Mouse (Mus musculus): ENCODE measurements around the gene Uba1y. TPM values are rescaled to one million over a fixed set of nuclear protein-coding genes. Genes with fewer than 3 reads are reported as not detected.
"Not testable (repeated sequence)": the region's sequence is repeated elsewhere in the genome, so short reads cannot be mapped to it uniquely, and the experiment has no call there.

Gene Uba1y
- not detected for polyA plus RNA-seq (2021)

DNA sequence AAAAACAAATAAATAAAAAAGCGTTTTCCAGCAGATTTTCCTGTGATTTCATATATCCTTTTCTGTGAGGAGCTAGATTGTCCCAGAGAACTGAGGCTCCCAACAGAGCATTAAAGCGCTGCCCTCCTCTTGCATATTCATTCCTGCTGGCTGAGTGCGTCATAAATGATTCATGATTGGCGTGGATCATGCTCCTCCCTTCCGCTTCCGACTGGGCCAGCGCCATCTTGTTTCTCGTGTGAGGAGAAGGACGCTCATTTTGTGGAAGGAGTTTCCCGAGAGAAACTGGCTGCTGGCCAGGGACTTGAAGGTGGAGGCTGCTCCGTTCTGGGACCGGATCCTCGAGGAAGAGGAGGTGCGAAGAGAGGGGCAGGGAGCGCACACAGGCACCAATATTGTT, at the start of gene Uba1y:
Uba1y (plus strand) TSS at position 254 of the 400 bp plus-strand sequence.
- H3K27me3 ChIP-seq = no peaks in the 10 kb centered on the region
- CTCF ChIA-PET = no interaction called here
- ATAC-seq = no peak
- POLR2A ChIA-PET = no interaction called here
- DNase-seq (ENCODE audit: low read depth, low spot score) = no peak
- in situ Hi-C loops (cut with MboI; ENCODE audit: low pct_unique_long_range_greater_than_20kb) = no loop called here
- TF ChIP-seq CTCF (IDR thresholded peaks at IDR 0.05) = no peak

DNA sequence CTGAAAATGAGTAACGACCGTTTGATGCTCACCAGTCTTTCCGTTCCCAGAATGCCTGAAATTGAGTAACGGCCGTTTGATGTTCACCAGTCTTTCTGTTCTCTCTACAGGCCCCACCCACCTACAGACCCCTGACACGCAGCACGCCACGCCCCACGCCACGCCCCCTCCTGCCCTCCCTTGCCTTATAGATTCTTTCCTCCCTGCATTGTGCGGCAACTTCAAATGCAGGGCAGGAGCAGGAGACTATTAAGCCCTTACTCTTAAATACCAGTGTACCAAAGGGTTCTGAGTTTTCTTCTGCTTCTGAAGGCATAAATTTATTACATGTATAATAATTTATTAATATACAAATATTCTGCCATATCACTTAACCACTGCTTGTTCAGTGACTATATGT, 21.1 kb upstream of the Uba1y start, which contains the start of gene Zfy1:
Zfy1 (minus strand) TSS at position 101 of the 400 bp plus-strand sequence.
- in situ Hi-C loops (cut with MboI; ENCODE audit: low pct_unique_long_range_greater_than_20kb); POLR2A ChIA-PET; CTCF ChIA-PET; DNase-seq (ENCODE audit: low read depth, low spot score); ATAC-seq; H3K27me3 ChIP-seq: not testable (repeated sequence)

DNA sequence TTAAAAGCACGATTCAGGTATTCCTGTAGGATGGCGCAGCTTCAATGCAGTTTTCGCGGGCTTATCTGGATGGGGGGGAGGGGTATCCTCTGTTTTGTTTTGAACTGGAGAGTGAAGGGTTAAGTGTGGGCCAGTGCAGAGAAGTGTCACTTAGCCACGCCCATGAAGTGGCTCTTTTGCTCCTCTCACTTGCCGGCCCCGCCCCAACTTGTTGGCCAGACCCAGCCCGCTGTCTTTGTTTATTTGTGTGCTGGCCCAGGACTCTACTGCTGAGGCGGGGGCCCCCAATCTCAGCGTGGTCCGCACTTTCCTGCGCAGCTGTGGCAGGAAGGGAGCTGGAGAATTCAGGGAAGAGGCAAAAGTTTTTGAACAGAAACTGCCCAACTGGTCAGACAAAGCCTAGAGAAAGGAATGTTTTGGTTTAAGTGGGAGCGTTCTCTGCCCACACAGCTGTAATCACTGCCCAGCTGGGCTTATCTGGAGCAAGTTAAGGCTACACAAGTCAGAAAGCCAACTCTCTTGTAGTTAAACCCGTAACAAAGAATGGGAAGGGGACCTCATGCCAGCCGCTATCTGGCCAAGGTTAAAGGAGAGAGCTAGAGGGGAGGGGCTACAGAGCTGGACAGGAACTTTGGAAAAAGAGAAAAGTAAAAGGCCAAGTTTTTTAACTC, 9.3 kb upstream of the Uba1y start:
- no peak for DNase-seq (ENCODE audit: low read depth, low spot score)
- in situ Hi-C loops (cut with MboI; ENCODE audit: low pct_unique_long_range_greater_than_20kb) = no loop called here
- TF ChIP-seq CTCF (IDR thresholded peaks at IDR 0.05) = no peak
- H3K27me3 ChIP-seq = no peaks in the 10 kb centered on the region
- no peak for ATAC-seq
- ChIA-PET POLR2A (no interaction called here), CTCF (no interaction called here)

DNA sequence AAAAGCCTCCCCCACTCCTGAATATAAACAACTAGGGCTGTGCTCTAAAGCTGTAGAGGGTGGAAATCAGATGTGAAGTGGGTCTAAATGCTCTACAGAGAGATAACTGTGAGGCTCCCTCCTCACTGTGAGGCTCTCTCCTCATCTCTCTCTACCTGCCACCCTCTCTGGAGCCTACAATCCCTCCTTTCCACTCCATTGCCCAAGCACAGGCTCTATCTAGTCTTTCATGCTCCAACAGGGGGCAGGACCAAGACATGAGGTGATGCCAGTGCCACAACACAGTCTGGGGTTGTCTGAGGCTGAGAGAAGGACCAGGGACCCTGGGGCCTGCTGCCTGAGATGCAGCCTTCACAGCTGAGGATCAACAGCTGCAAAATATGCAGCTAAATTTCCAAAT, 54.0 kb downstream of the Uba1y start:
- ATAC-seq (no peak), DNase-seq (ENCODE audit: low read depth, low spot score) (no peak)
- no peaks in the 10 kb centered on the region for H3K27me3 ChIP-seq
- POLR2A ChIA-PET = no interaction called here
- CTCF ChIA-PET = no interaction called here
- in situ Hi-C loops (cut with MboI; ENCODE audit: low pct_unique_long_range_greater_than_20kb) = no loop called here
- no peak for TF ChIP-seq CTCF (IDR thresholded peaks at IDR 0.05)

DNA sequence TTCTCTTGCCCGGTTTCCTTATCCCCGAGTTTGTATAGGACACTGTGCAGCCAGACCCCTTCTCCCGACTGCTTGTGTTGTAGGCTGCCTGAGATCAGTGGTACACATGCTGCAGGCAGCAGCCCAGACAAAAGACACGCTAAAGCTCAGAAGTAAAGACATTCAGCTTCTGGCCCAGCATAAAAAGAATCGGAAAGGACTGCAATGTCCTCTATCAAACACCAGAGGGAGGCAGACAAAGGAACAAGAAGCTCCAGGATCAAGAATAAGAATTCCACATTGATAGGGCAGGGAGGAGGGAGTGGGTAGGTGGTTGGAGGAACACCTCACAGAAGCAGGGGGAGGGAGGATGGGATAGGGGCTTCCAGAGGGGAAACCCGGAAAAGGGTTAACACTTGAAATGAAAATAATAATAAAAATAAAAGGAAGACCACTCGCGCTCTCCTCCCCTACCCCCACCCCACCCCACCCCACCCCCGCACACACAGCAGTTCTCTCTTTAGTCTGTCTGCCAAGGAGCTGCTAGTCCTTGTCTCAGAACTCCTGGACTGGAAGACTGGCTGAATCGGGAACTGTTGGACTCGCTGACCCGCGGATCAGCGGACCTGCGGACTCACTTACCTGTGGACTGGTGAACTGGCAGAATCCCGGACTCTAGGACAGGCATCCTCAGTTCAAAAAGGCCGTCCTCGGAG, 54.6 kb downstream of the Uba1y start:
- CTCF ChIA-PET = no interaction called here
- DNase-seq (ENCODE audit: low read depth, low spot score) (no peak), ATAC-seq (no peak)
- no peaks in the 10 kb centered on the region for H3K27me3 ChIP-seq
- POLR2A ChIA-PET = no interaction called here
- in situ Hi-C loops (cut with MboI; ENCODE audit: low pct_unique_long_range_greater_than_20kb) = no loop called here
- no peak for TF ChIP-seq CTCF (IDR thresholded peaks at IDR 0.05)

Other genes starting within 250 kb of the Uba1y start
- not detected for gene Zfy1, start 21.2 kb upstream of the Uba1y start, polyA plus RNA-seq (2021)
- 0.01 TPM for gene Kdm5d, start 79.1 kb downstream of the Uba1y start, polyA plus RNA-seq (2021)
- gene Eif2s3y, start 191.9 kb downstream of the Uba1y start, polyA plus RNA-seq (2021) = not detected

Data from Patski (cell line).